Mouse (Mus musculus) liver (tissue): ENCODE results near the gene Ing4.
"Not testable (repeated sequence)": the region's sequence is repeated elsewhere in the genome, so short reads cannot be mapped to it uniquely, and the experiment has no call there.

Experiments
- DNase-seq: peaks from one replicate; pipeline ENCODE4 v3.0.0-alpha.2; 2020; ENCODE audit warnings: mixed read lengths

The Ing4 gene

GRCm38 (mm10) chr6:125042081-125042480 is 2.5 kb downstream of the Ing4 start:
- no peak for DNase-seq

GRCm38 (mm10) chr6:125046691-125047090 is 7.1 kb downstream of the Ing4 start:
- DNase-seq: peak; percentile 82

GRCm38 (mm10) chr6:125049678-125050077 is 10.1 kb downstream of the Ing4 start, which contains the start of gene Acrbp:
Gene Acrbp (plus strand): TSS chr6:125049689.
- peak; percentile 45 for DNase-seq

- DNase-seq: no peak
These were observed 11.7 kb downstream of the Ing4 start for GRCm38 (mm10) chr6:125051237-125051636.

GRCm38 (mm10) chr6:125061493-125061892 is 21.9 kb downstream of the Ing4 start:
- DNase-seq: no peak

- peak; percentile 47 for DNase-seq
These were observed 23.0 kb downstream of the Ing4 start for GRCm38 (mm10) chr6:125062511-125062910.

- no peak for DNase-seq
These were observed 24.3 kb downstream of the Ing4 start for GRCm38 (mm10) chr6:125063906-125064305.

- DNase-seq: not testable (repeated sequence)
These were observed 25.7 kb downstream of the Ing4 start for GRCm38 (mm10) chr6:125065223-125065622.

GRCm38 (mm10) chr6:125067571-125067995 is 28.0 kb downstream of the Ing4 start, which contains the start of gene Lpar5:
Gene Lpar5 (plus strand): TSS chr6:125067920.
- DNase-seq: peak; percentile 59

- peak; percentile 82 for DNase-seq
These were observed 31.8 kb downstream of the Ing4 start for GRCm38 (mm10) chr6:125071170-125071895.

- DNase-seq: peak; percentile 53
These were observed 32.3 kb downstream of the Ing4 start for GRCm38 (mm10) chr6:125071896-125072279.

- DNase-seq: no peak
These were observed 34.3 kb downstream of the Ing4 start for GRCm38 (mm10) chr6:125073825-125074224.

- no peak for DNase-seq
These were observed 41.8 kb downstream of the Ing4 start for GRCm38 (mm10) chr6:125081394-125081793.

- DNase-seq: peak; percentile 91
These were observed 42.4 kb downstream of the Ing4 start for GRCm38 (mm10) chr6:125081797-125082560.

- no peak for DNase-seq
These were observed 43.3 kb downstream of the Ing4 start for GRCm38 (mm10) chr6:125082801-125083386.

- peak; percentile 63 for DNase-seq
These were observed 44.9 kb downstream of the Ing4 start for GRCm38 (mm10) chr6:125084424-125084823.

- DNase-seq: no peak
These were observed 48.4 kb downstream of the Ing4 start for GRCm38 (mm10) chr6:125087937-125088336.

- DNase-seq: peak; percentile 83
These were observed 49.2 kb downstream of the Ing4 start for GRCm38 (mm10) chr6:125088561-125089321.

- peak; percentile 89 for DNase-seq
These were observed 50.2 kb downstream of the Ing4 start for GRCm38 (mm10) chr6:125089521-125090321.

- no peak for DNase-seq
These were observed 51.0 kb downstream of the Ing4 start for GRCm38 (mm10) chr6:125090341-125091085.

GRCm38 (mm10) chr6:125092372-125092771 is 52.8 kb downstream of the Ing4 start:
- DNase-seq: no peak
